Mouse (Mus musculus): ENCODE results near the gene Gm13272. TPM values are rescaled to one million over a fixed set of nuclear protein-coding genes. Genes with fewer than 3 reads are reported as not detected.
A peak's percentile ranks its signal among the peaks of the same experiment; 100 is the strongest.
"Not testable (repeated sequence)": the region's sequence is repeated elsewhere in the genome, so short reads cannot be mapped to it uniquely, and the experiment has no call there.

The Gm13272 gene
- polyA plus RNA-seq, 1 experiment from 2014 or later: not detected

- not testable (repeated sequence) for H3K36me3 ChIP-seq (ENCODE audit: control insufficient read depth, insufficient read depth, low read length); H3K4me2 ChIP-seq (replicated peaks; ENCODE audit: low read depth, low read length); ATAC-seq (ENCODE audit: insufficient number of reproducible peaks, insufficient read depth, low FRiP score, low read depth); H3K9ac ChIP-seq (replicated peaks; ENCODE audit: low read depth, low read length); H3K4me3 ChIP-seq (ENCODE audit: low read depth, low read length); H3K27ac ChIP-seq (ENCODE audit: low read length); H3K9me3 ChIP-seq (ENCODE audit: control insufficient read depth, low read depth, low read length); H3K27me3 ChIP-seq (ENCODE audit: control insufficient read depth, insufficient read depth, low read length); H3K4me1 ChIP-seq (ENCODE audit: control insufficient read depth, insufficient read depth, low read length)
- WGBS: no CpG with 5 or more reads among the region's 32 CpGs
Observed at GRCm38 (mm10) chr4:88773534-88773933, 6.1 kb upstream of the Gm13272 start, which contains the start of gene Gm13290. TSS of gene Gm13290 (plus strand) at chr4:88773834.

GRCm38 (mm10) chr4:88776622-88777021, 3.0 kb upstream of the Gm13272 start, which contains the start of gene Gm13289:
TSS of gene Gm13289 (plus strand) at chr4:88776922.
- H3K4me3 ChIP-seq (ENCODE audit: low read depth, low read length); H3K27ac ChIP-seq (ENCODE audit: low read length); H3K9ac ChIP-seq (replicated peaks; ENCODE audit: low read depth, low read length); H3K4me2 ChIP-seq (replicated peaks; ENCODE audit: low read depth, low read length); H3K27me3 ChIP-seq (ENCODE audit: control insufficient read depth, insufficient read depth, low read length); ATAC-seq (ENCODE audit: insufficient number of reproducible peaks, insufficient read depth, low FRiP score, low read depth); H3K36me3 ChIP-seq (ENCODE audit: control insufficient read depth, insufficient read depth, low read length); H3K4me1 ChIP-seq (ENCODE audit: control insufficient read depth, insufficient read depth, low read length); H3K9me3 ChIP-seq (ENCODE audit: control insufficient read depth, low read depth, low read length): not testable (repeated sequence)
- no CpG with 5 or more reads among the region's 29 CpGs for WGBS

DNA sequence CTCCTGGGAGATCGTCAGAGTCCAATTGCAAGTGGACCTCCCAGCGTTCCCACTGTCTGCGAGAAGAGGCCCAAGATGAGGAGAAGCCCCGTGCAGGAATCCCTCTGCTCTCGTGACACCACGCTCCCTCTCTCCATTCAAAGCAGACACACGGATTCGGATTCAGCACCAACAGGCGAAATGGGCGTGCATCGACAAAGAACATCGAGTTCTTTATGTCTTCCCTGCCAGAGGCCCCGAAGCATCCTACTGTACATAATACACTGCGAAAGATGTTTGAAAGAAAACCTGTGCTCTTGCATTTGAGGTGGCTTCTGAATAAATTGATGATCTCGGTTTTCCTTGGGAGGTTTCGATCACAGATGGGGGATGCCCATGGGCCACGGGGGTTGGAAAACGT, 670 bp downstream of the Gm13272 start:
- H3K36me3 ChIP-seq (ENCODE audit: control insufficient read depth, insufficient read depth, low read length); H3K9ac ChIP-seq (replicated peaks; ENCODE audit: low read depth, low read length); H3K4me3 ChIP-seq (ENCODE audit: low read depth, low read length); H3K27ac ChIP-seq (ENCODE audit: low read length); ATAC-seq (ENCODE audit: insufficient number of reproducible peaks, insufficient read depth, low FRiP score, low read depth); H3K4me1 ChIP-seq (ENCODE audit: control insufficient read depth, insufficient read depth, low read length); H3K9me3 ChIP-seq (ENCODE audit: control insufficient read depth, low read depth, low read length); H3K27me3 ChIP-seq (ENCODE audit: control insufficient read depth, insufficient read depth, low read length); H3K4me2 ChIP-seq (replicated peaks; ENCODE audit: low read depth, low read length): not testable (repeated sequence)
- 47% methylated on average over 15 of the region's 18 CpGs for WGBS

DNA sequence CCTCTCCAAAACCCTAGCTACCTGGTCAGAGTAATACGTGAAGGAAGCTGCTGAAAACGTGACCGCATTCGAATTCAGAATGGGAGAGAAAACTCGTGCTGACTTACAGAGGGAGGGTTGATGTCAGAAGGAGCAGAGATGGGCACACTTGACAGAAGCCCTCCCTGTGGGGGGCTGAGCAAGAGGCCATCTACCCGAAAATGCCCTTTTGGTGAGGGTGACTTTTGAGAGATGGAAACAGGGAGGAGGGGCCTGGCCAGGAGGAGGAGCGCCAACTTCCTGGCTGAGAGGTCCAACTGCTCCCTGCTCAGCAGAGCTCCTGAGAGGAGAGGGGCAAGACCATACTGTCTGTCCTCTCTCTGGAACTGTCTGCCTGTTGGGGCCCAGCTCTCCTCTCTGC, 2.2 kb downstream of the Gm13272 start, which contains the start of gene Ifnz:
Gene Ifnz (plus strand): TSS at position 301 of the 400 bp plus-strand sequence.
- 11% methylated on average over 1 of the region's 7 CpGs for WGBS
- 0 out of 2 replicates have a peak within 1 kb of the TSS, but pooled peaks have one; percentile 18 for H3K4me2 ChIP-seq (replicated peaks; ENCODE audit: low read depth, low read length)
- not testable (repeated sequence) for H3K9ac ChIP-seq (replicated peaks; ENCODE audit: low read depth, low read length); H3K4me1 ChIP-seq (ENCODE audit: control insufficient read depth, insufficient read depth, low read length); H3K9me3 ChIP-seq (ENCODE audit: control insufficient read depth, low read depth, low read length); H3K36me3 ChIP-seq (ENCODE audit: control insufficient read depth, insufficient read depth, low read length); H3K27ac ChIP-seq (ENCODE audit: low read length); ATAC-seq (ENCODE audit: insufficient number of reproducible peaks, insufficient read depth, low FRiP score, low read depth); H3K27me3 ChIP-seq (ENCODE audit: control insufficient read depth, insufficient read depth, low read length); H3K4me3 ChIP-seq (ENCODE audit: low read depth, low read length)

- not testable (repeated sequence) for H3K27me3 ChIP-seq (ENCODE audit: control insufficient read depth, insufficient read depth, low read length); H3K4me3 ChIP-seq (ENCODE audit: low read depth, low read length); H3K9ac ChIP-seq (replicated peaks; ENCODE audit: low read depth, low read length); H3K36me3 ChIP-seq (ENCODE audit: control insufficient read depth, insufficient read depth, low read length); H3K4me1 ChIP-seq (ENCODE audit: control insufficient read depth, insufficient read depth, low read length); H3K9me3 ChIP-seq (ENCODE audit: control insufficient read depth, low read depth, low read length); H3K27ac ChIP-seq (ENCODE audit: low read length); ATAC-seq (ENCODE audit: insufficient number of reproducible peaks, insufficient read depth, low FRiP score, low read depth)
- H3K4me2 ChIP-seq (replicated peaks; ENCODE audit: low read depth, low read length): 0 out of 2 replicates have a peak overlapping the region, but pooled peaks have one; percentile 18
- WGBS: 0% methylated on average over 3 of the region's 31 CpGs
Observed at GRCm38 (mm10) chr4:88782335-88782734, 2.7 kb downstream of the Gm13272 start.

GRCm38 (mm10) chr4:88785409-88785808, 5.8 kb downstream of the Gm13272 start, which contains the start of gene Gm13276:
TSS of gene Gm13276 (plus strand) at chr4:88785709.
- ATAC-seq (ENCODE audit: insufficient number of reproducible peaks, insufficient read depth, low FRiP score, low read depth); H3K4me1 ChIP-seq (ENCODE audit: control insufficient read depth, insufficient read depth, low read length); H3K36me3 ChIP-seq (ENCODE audit: control insufficient read depth, insufficient read depth, low read length); H3K4me3 ChIP-seq (ENCODE audit: low read depth, low read length); H3K9me3 ChIP-seq (ENCODE audit: control insufficient read depth, low read depth, low read length); H3K4me2 ChIP-seq (replicated peaks; ENCODE audit: low read depth, low read length); H3K27ac ChIP-seq (ENCODE audit: low read length); H3K27me3 ChIP-seq (ENCODE audit: control insufficient read depth, insufficient read depth, low read length); H3K9ac ChIP-seq (replicated peaks; ENCODE audit: low read depth, low read length): not testable (repeated sequence)
- WGBS: no CpG with 5 or more reads among the region's 27 CpGs

GRCm38 (mm10) chr4:88788402-88788801, 8.8 kb downstream of the Gm13272 start, which contains the start of gene Gm13277:
TSS of gene Gm13277 (plus strand) at chr4:88788632.
- H3K27me3 ChIP-seq (ENCODE audit: control insufficient read depth, insufficient read depth, low read length); H3K4me3 ChIP-seq (ENCODE audit: low read depth, low read length); H3K9ac ChIP-seq (replicated peaks; ENCODE audit: low read depth, low read length); H3K9me3 ChIP-seq (ENCODE audit: control insufficient read depth, low read depth, low read length); H3K4me1 ChIP-seq (ENCODE audit: control insufficient read depth, insufficient read depth, low read length); H3K27ac ChIP-seq (ENCODE audit: low read length); H3K4me2 ChIP-seq (replicated peaks; ENCODE audit: low read depth, low read length); ATAC-seq (ENCODE audit: insufficient number of reproducible peaks, insufficient read depth, low FRiP score, low read depth); H3K36me3 ChIP-seq (ENCODE audit: control insufficient read depth, insufficient read depth, low read length): not testable (repeated sequence)
- 0% methylated on average over 4 of the region's 28 CpGs for WGBS

GRCm38 (mm10) chr4:88791250-88791649, 11.6 kb downstream of the Gm13272 start, which contains the start of gene Gm13278:
TSS of gene Gm13278 (plus strand) at chr4:88791550.
- H3K9me3 ChIP-seq (ENCODE audit: control insufficient read depth, low read depth, low read length); H3K4me3 ChIP-seq (ENCODE audit: low read depth, low read length); H3K9ac ChIP-seq (replicated peaks; ENCODE audit: low read depth, low read length); ATAC-seq (ENCODE audit: insufficient number of reproducible peaks, insufficient read depth, low FRiP score, low read depth); H3K4me2 ChIP-seq (replicated peaks; ENCODE audit: low read depth, low read length); H3K27me3 ChIP-seq (ENCODE audit: control insufficient read depth, insufficient read depth, low read length); H3K4me1 ChIP-seq (ENCODE audit: control insufficient read depth, insufficient read depth, low read length); H3K36me3 ChIP-seq (ENCODE audit: control insufficient read depth, insufficient read depth, low read length); H3K27ac ChIP-seq (ENCODE audit: low read length): not testable (repeated sequence)
- no CpG with 5 or more reads among the region's 28 CpGs for WGBS

Data from stomach, embryonic 14.5 days (tissue).